In genomic region chr2:38950281-38950719, GRCm38 (mm10) we compare ENCODE assay signal across 8 mouse cellular contexts. TPM values are rescaled to one million over a fixed set of nuclear protein-coding genes. Genes with fewer than 3 reads are reported as not detected.
DNase-seq lines count a peak whose midpoint lies in the region; ATAC-seq and TF ChIP-seq lines count a peak whose summit lies in the region.

No protein-coding gene starts in this region.

- no peaks in the 10 kb centered on the region; the same call in 1 of the 2 replicates for H3K4me1 ChIP-seq in lung, postnatal 0 days (ENCODE audit: insufficient read depth, low read depth, low read length)

- DNase-seq in MN1 (ENCODE audit: low spot score): peak; percentile 92
- peak; percentile 94 for DNase-seq in brain, adult 2 months (ENCODE audit: low read depth, low spot score)
- peak; percentile 83 to 88 for DNase-seq in heart, postnatal 14 days
- peak; percentile 78 for DNase-seq in layer of hippocampus, postnatal 10 days (ENCODE audit: low spot score in 2 of 2)
- DNase-seq in lung, postnatal 0 days (ENCODE audit: low spot score): peak; percentile 85
- DNase-seq in skeletal muscle tissue, adult 2 months (ENCODE audit: low read depth, low spot score): peak; percentile 71
- no peak for DNase-seq in embryo, embryonic 10.5 days (ENCODE audit: low spot score)

- peak overlapping the region; percentile 61; the same call in 1 of the 2 replicates for H3K27ac ChIP-seq in lung, postnatal 0 days (ENCODE audit: low read length)

- ATAC-seq in frontal cortex, adult (ENCODE audit: low TSS enrichment): peak; percentile 92
- ATAC-seq in lung, postnatal 0 days: peak; percentile 91

- H3K9ac ChIP-seq in lung, postnatal 0 days (replicated peaks; ENCODE audit: low read depth): no peak overlapping the region

- WGBS in lung, postnatal 0 days: 19% methylated on average over 7 of the region's 7 CpGs

- intact Hi-C loops in heart, postnatal 14 days (cut with DNase I): no loop called here

- no peaks in the 10 kb centered on the region for H3K36me3 ChIP-seq in lung, postnatal 0 days (ENCODE audit: insufficient read depth, low read length)

- H3K9me3 ChIP-seq in lung, postnatal 0 days (ENCODE audit: low read length): no peaks in the 10 kb centered on the region

- peak overlapping the region; percentile 27; the same call in 1 of the 2 replicates for H3K4me2 ChIP-seq in lung, postnatal 0 days (replicated peaks; ENCODE audit: low read depth, low read length)

- no peak for TF ChIP-seq CTCF in lung, postnatal 0 days (IDR thresholded peaks at IDR 0.05)

- peak; percentile 90 for TF ChIP-seq EP300 in lung, postnatal 0 days (IDR thresholded peaks at IDR 0.05)

- no peak overlapping the region for H3K4me3 ChIP-seq in lung, postnatal 0 days (ENCODE audit: low read depth, low read length)

- no peaks in the 10 kb centered on the region for H3K27me3 ChIP-seq in lung, postnatal 0 days (replicated peaks; ENCODE audit: insufficient read depth, low read length)

RNA-seq across cellular contexts. Expression of gene Olfml2a, which starts 18.5 kb away (rescaled TPM):
- 10 to 100 TPM; 11.6 to 11.8 TPM for total RNA-seq in heart, postnatal 14 days (2021)
- total RNA-seq in layer of hippocampus, postnatal 10 days (2021): 1 to 10 TPM; 3.2 to 4.7 TPM
- 5.9 and 6.4 TPM in 2 replicates for polyA plus RNA-seq in lung, postnatal 0 days (2015; fragmentation: Nextera tagmentation; extraction: Ambion mirVana)

RNA-seq across cellular contexts. Expression of gene Nr6a1, which starts 22.8 kb away (rescaled TPM):
- total RNA-seq in heart, postnatal 14 days (2021): 1 to 10 TPM; 1.2 to 1.3 TPM
- total RNA-seq in layer of hippocampus, postnatal 10 days (2021): 1 to 10 TPM; 3.8 to 4.2 TPM
- polyA plus RNA-seq in lung, postnatal 0 days (2015; fragmentation: Nextera tagmentation; extraction: Ambion mirVana): 0.53 and 0.74 TPM in 2 replicates

RNA-seq across cellular contexts. Expression of gene Wdr38, which starts 47.0 kb away (rescaled TPM):
- under 1 TPM; 0.19 to 0.34 TPM for total RNA-seq in heart, postnatal 14 days (2021)
- under 1 TPM; 0.73 to 0.80 TPM for total RNA-seq in layer of hippocampus, postnatal 10 days (2021)
- 2.6 and 3.1 TPM in 2 replicates for polyA plus RNA-seq in lung, postnatal 0 days (2015; fragmentation: Nextera tagmentation; extraction: Ambion mirVana)

RNA-seq across cellular contexts. Expression of gene Arpc5l, which starts 54.8 kb away (rescaled TPM):
- total RNA-seq in heart, postnatal 14 days (2021): 10 to 100 TPM; 68.4 to 73.5 TPM
- total RNA-seq in layer of hippocampus, postnatal 10 days (2021): 100 to 1,000 TPM in 1 of 2 experiments, 10 to 100 TPM in 1; 87.7 to 102 TPM
- 91.3 and 93.7 TPM in 2 replicates for polyA plus RNA-seq in lung, postnatal 0 days (2015; fragmentation: Nextera tagmentation; extraction: Ambion mirVana)

RNA-seq across cellular contexts. Expression of gene Rpl35, which starts 55.1 kb away (rescaled TPM):
- 100 to 1,000 TPM; 312 to 359 TPM for total RNA-seq in heart, postnatal 14 days (2021)
- total RNA-seq in layer of hippocampus, postnatal 10 days (2021): 100 to 1,000 TPM; 308 to 382 TPM
- 675 and 704 TPM in 2 replicates for polyA plus RNA-seq in lung, postnatal 0 days (2015; fragmentation: Nextera tagmentation; extraction: Ambion mirVana)
